Mouse (Mus musculus) cerebral cortex, adult 2 months (tissue): ENCODE measurements around the gene Trem2.

Source experiments
- WGBS: fragments of 180-500 bp; shearing (Covaris S2); methylation state at CpG from one replicate; pipeline ENCODE4 v1.1.7; 2018; 5-methylcytosine and 5-hydroxymethylcytosine counted together

Gene Trem2

DNA sequence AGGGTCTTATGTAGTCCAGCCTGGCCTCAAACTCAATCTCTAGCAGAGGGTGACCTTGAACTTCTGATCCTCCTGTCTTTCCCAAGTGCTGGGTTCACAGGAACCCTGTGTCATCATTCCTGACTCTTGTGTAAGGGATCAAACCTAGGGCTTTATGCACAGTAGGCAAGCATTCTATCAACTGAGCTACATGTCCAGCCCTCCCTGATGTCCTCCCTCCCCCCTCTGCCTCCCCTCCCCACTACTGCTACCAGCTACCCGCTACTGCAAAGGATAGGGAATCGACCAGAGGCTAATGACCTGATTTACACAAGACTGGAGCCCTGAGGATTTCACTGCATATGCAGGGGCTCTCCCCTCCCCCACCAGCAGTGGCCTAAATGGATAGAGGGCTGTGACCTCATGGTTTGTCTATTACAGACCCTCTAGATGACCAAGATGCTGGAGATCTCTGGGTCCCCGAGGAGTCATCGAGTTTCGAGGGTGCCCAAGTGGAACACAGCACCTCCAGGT, 4.5 kb downstream of the Trem2 start:
- WGBS = 81% methylated on average over 5 of the region's 5 CpGs

DNA sequence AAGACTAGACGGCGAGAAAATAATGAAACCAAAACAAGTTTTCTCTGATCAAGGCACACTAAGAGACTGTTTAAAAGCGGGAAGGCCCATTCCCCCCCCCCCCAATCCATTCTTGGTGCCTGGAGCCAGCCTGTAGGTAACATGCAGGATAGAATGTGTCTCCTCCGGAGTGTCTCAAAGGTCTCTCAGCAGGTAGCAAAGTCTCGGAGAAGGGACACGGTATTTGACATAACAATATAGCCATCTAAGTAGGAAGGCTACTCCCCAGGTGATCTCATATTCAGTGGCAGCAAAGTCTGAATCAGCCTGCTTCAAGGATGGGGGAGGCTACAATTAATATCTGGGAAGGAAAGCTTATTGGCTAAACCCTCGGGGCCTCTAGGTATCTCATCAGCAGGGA, 6.8 kb downstream of the Trem2 start:
- WGBS = 89% methylated on average over 7 of the region's 7 CpGs

DNA sequence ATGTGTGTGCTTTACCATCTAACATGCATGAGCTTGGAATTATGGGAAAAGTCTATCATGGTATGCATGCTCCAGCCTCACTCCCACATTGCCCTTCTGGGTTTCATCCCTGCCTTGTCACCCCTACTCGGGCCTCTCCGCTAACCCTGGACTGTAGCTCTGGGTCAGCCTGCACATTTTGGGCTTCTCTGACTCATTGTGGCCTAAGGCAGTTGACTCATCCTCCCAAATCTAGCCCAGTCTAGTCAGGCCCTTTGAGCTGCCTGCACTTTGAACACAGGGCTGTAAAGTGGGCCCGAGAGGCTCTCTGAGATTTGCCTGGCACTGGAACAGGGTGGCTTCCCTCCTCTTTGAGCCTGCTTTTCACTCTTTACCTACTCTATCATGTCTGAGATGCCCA, 9.6 kb downstream of the Trem2 start:
- WGBS = 80% methylated on average over 3 of the region's 3 CpGs

DNA sequence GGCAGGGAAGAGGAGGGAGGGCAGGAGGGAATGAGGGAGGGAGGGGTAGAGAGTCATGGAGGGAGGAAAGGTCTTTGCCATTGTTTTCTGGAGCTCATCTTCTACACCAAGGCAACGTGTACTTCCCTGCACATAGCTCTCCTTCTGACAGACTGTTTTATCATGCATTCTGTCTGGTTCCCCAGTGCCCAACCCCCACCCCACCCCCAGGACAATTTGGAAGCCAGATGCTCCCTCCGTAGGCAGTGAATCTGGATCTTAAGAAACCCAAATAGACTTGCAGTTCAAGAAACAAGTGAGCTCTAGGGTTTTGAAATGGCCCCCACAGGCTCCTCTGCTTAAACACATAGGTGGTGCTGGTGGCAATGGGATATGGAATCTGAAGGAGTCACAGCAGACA, 11.7 kb downstream of the Trem2 start:
- WGBS = 38% methylated on average over 2 of the region's 2 CpGs

DNA sequence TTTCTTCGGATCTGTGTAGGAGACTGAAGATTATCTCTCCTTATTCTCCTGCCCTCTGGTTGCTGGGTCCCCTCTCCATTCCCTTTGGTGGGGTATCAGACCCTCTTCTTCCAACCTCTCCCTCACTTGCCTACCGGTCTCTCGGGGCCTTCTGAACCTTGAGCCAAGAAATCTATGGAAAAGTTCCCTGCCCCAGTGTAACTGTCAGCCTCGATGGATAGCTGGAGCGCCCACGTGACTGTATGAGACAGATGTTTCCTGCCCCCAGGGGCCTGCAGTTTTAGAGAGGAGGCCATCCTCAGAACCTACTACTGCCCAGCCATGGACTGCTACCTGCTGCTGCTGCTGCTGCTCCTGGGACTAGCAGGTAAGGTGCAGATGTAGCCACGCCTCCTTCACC, 13.4 kb downstream of the Trem2 start, which contains the start of gene Treml1:
Treml1 (plus strand) TSS at position 301 of the 400 bp plus-strand sequence.
- 87% methylated on average over 7 of the region's 7 CpGs for WGBS

DNA sequence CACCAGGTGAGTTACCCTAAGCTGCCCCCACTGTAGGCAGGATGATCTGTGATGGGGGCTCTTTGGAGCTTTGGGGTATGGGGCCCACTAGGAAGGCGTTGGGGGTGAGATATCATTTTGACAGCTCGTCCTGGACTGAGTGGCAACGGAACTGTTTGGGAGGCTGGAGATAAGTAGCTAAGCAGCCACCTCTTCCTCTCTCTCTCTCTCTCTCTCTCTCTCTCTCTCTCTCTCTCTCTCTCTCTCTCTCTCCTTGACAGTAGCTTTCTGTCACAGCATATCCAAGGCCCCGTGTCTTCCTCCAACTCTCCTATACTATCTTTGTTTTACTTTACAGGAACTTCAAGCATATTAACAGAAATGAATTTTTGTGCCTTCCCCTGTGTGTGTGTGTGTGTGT, 14.3 kb downstream of the Trem2 start:
- WGBS = 83% methylated on average over 4 of the region's 4 CpGs

DNA sequence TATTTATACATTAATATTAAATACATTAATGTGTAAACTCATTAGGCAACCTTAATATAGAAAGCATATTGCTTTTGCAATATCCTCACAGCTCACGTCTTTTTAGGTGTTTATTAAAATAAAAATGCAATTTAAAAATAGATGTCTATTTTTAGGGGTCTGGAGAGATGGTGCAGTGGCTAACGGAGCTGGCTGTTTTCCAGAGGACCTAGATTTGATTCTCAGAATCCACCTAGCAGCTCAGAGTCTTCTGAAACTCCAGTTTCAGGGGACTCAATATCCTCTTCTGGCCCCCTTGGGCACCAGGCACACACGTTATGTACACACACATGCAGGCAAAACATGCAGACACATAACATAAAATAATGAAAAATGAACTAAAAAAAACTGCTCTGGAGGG, 16.1 kb downstream of the Trem2 start:
- WGBS = 55% methylated on average over 3 of the region's 3 CpGs

DNA sequence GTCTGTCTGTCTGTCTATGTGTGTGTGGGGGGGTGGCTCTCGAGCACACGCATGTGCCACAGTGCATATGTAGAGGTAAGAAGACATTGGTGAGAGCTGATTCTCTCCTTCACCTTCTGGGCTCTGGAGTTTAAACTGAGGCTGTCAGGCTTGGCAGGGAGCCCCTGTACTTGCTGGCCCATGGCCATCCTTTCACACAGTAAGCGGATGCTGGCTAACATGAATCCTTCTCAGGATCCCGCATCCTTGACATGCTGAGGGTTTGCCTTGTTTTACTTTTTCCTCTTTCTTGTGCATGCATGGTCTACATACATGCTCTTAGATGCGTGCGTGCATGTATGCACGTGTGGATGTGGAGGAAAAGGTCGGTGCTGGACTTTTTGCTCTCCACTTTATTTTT, 16.8 kb downstream of the Trem2 start:
- 45% methylated on average over 8 of the region's 8 CpGs for WGBS

DNA sequence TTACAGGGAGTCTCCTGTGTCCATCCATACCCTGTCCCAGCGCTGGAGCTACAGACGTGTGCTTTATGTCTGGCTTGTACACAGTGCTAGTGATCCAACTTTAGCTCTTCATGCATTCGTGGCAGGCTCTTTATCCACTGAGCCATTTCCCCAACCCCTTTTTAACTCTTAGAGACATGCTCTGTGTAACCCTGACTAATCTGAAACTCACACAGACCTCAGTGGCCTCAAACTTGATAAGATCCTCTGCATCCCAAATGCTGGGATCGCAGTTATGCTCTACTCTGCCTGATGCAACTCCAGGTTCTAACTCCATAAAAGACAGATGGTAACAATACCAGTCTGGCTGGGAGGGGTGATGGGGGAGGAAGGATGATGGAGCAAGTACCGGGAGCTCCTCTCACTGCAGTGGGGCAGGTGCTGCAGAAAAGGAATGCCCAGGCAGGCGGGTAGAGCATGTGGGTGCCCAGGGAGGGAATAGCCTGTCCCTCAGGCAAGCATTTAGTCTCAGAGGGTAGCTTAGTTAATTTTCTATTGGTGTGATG, 17.3 kb downstream of the Trem2 start:
- 41% methylated on average over 6 of the region's 6 CpGs for WGBS

DNA sequence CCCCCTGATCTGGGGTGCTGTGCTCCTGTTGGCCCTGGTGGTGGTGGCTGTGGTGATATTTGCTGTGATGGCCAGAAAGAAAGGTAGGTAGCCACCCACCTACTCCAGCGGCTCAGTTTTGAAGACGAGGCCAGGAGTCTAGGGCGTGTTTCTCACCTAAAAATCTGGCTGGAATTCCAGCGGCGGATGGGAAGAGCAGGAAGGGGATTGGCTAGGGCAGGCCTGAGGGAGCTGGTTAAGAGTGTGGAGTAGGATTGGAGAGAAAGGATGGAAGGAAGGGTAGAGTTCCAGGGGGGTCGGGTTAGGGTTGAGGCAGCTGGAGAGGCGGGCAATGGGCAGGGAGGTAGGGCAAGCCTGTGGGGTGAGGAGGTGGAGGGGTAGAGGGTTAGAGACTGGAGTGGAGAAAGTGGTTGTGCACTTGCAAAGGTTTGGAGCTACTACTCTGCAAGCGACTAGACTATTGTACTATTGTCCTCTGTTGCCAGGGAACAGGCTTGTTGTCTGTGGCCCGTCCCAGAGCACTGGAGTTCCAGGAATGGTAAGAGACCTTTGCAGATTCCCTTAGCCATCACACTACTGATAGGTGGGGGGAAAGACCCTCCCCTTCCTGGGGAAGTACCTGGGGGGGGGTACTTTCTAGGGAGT, 19.4 kb downstream of the Trem2 start:
- WGBS = 77% methylated on average over 9 of the region's 9 CpGs

DNA sequence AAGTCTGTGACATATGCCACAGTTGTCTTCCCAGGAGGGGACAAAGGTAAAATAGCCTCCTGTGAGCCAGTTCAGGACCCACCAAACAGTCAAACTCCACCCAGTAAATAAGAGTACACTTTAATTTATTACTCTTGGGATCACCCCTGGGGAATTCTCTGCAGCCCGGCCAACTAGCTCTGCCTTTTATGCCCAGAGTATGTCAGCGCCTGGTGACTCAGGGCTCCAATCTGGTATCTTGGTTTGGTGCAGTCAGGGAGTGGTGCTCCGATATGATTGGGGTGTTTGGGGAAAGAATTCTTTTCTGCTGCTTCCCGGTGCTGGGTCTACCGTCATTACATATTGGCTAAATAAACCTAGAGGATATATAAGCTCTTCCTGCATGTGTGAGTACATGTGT, 20.6 kb downstream of the Trem2 start:
- WGBS = 77% methylated on average over 5 of the region's 5 CpGs

DNA sequence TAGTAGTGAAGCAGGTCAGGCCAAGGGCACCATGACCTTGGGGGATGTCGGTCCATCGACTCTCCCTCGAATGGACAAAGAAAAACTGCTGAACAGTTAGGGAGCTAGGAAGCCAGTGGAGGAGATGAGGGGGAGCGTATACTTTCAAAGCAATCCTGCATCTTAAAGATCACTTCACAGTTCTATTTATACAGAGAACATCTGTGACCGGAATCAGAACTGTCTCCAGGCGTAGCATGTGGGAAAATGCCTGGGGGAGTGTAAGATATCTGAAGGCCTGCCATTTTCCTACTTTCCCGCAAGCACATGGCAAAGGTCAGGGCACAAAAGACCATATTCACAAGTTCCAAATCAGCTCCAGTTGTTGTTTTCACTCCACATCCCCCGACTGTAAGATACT, 26.8 kb downstream of the Trem2 start:
- 51% methylated on average over 8 of the region's 8 CpGs for WGBS

DNA sequence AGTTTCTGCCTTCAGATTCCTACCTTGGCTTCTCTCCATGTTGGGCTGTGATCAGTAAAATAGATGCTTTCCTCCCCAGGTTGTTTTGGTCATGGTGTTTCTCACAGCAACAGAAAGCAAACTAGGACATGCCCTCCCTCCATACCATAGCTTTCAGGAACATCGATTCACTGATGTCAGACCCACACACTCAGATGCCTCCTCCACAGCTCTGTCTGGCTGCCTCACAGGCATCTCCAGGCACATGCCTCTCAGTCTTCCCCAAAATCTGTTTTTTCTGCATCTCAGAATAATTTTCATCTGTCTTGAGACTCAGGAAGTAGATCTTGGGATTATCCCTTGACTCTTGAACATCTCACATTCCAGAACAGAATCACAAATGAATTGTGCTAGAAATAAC, 29.9 kb downstream of the Trem2 start:
- 54% methylated on average over 1 of the region's 1 CpGs for WGBS

DNA sequence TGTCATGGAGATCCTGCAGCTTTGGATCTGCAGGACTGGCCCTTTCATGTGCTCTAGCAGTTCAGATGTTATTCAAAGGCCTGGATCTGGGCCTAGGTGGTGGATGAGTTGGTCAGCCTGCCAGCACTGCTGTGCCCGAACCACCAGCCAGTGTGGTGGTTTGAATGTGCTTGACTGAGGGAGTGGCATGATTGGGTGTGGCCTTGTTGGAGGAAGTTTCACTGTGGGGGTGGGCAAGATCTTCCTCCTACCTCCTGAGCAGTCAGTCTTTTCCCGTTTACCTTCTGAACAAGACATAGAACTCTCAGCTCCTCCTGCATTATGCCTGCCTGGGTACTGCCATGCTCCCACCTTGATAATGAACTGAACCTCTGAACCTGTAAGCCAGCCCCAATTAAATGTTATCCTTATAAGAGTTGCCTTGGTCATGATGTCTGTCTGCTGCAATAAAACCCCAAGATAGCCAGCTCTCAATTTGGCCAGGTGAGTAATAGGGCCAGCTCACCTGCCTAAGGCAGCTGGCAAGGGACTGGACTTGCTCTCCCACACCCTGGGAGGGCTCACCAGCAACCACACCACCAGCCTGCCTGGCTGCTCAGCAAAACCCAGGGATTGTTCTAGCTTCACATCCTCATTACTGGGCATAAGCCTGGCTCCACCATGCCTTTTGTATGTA, 39.7 kb downstream of the Trem2 start:
- 52% methylated on average over 2 of the region's 2 CpGs for WGBS

DNA sequence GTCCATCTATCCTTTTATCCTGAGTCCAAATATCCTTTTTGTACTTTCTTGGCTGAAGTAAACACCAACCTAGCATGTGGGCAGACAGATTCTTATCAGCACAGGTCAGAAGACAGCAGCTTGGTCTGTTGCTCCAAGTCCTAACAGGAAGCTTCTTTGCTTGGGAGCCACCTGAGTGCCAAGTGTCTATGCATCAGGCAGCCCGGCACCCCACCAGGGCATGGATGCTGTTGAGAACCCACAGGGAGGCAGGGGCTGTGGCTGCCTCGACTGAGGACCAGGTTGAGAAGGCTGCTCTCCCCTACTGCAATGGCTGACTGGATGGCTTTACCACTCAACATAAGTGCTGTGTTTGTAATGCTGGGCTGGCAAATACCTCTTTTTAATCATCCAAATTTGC, 42.5 kb downstream of the Trem2 start:
- 87% methylated on average over 2 of the region's 2 CpGs for WGBS

DNA sequence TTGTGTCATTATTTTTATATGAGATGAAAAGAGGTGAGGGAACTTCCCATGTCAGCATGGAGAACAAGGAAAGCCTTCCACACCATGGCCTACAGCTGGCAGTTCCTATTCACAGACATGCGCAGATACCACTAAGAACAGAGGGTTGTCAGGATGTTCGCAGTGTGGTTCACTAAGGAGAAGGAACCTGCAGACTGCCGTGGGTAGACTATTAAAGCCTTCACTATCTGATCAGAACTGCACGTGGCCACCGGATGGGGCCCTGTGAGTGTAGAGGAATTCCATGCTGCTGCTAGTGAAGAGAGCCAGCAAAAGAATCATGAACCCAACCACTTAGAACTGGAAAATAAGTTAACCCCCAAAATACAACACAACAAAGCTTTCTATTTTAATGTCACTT, 43.2 kb downstream of the Trem2 start:
- 92% methylated on average over 5 of the region's 5 CpGs for WGBS

DNA sequence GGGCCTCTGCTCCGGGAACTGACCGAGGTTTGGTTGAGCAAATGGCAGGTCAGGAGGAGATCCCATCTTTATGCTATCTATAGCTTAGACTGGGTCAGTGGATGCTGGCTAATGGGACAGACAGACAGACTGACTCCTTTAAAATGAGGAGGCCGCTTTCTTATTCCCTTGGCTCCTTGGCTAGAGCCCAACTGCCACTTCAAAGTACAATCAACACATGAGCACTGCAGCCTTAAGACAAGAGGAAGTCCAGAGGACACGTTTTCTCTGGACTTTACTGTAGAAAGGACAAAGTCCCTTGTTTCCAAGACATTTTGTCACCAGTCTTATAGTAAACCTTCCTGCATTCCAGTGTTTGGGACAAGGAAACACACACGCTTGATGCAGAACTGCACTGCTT, 45.2 kb downstream of the Trem2 start:
- 74% methylated on average over 5 of the region's 5 CpGs for WGBS

DNA sequence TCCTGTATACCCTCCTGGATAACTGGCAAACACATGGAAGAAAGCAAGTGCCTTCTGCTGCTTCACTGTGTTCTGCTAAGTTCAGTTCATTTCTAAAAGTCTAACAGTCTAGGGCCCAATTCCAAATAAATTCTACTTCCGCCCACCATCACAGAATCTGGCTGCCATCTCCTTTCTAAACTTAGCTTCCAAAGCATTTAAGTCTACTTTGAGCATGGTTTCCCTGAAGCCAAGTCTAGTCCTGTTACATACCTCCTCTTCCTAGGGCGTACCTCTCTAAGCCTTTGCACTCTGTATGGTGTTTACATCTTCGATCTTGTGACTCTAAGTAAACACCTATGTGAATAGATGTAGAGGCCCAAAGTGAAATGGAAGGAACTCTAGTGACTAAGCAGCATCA, 46.4 kb downstream of the Trem2 start:
- WGBS = 54% methylated on average over 3 of the region's 3 CpGs

DNA sequence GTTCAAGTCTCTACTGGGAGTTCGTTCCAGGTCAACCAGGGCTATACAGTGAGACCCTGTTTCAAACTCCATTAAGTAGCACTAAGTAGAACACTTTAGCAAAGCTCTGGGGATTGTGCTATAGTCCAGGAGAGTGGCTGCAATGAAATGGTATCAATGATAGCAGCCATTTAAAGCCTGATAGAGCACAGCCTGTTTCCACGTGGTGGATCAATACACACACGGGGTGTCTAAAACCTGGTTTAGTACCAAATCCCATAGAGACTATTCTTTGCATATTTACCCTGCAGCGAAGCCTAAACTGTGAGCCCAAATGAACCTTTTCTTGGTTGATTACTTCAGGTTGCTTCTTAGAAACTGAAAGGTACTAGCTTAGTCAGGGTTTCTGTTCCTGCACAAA, 55.5 kb downstream of the Trem2 start:
- 89% methylated on average over 4 of the region's 4 CpGs for WGBS

DNA sequence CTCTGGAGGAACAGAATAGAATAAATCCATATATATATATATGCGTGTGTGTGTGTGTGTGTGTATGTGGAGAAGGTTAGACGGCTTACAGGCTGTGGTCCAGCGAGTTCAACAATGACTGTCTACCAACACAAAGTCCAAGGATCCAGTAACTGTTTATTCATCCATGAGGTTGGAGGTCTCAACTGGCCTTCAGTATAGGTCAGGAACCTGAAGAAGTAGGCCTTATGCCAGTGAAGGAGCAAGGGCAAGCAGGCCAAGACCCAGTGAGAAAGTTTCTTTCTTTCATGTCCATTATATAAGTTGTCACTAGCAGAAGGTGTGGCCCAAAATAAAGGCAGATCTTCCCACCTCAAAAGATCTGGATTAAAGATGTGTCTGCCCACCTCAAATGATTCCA, 56.5 kb downstream of the Trem2 start:
- 90% methylated on average over 3 of the region's 3 CpGs for WGBS
